Mouse (Mus musculus) MEL (cell line): ENCODE results near the gene Rdh16f2. TPM values are rescaled to one million over a fixed set of nuclear protein-coding genes. Genes with fewer than 3 reads are reported as not detected.

ENCODE experiments used
- DNase-seq: peaks from one replicate; pipeline ENCODE4 v3.0.0; 2011; ENCODE audit warnings: low read depth, low spot score
- H3K27ac ChIP-seq: 2 replicates; pipeline ENCODE4 v1.5.1; 2012; ENCODE audit warnings: low read depth, mild to moderate bottlenecking, control low read depth, low read length, moderate library complexity; ENCODE audit not compliant: control insufficient read depth
- H3K27me3 ChIP-seq, 2 experiments: fragments of 150-350 bp in 1 of 2; sonication (generic) in 1 of 2; 2 replicates each; pipeline ENCODE4 v1.6.1; 2012; ENCODE audit warnings: low read length in 2 of 2, mild to moderate bottlenecking in 2 of 2, improper control_type of control experiment in 1 of 2, moderate library complexity in 1 of 2; ENCODE audit not compliant: insufficient read depth in 2 of 2, control insufficient read depth in 1 of 2
- H3K36me3 ChIP-seq, 2 experiments: 2 replicates each; pipeline ENCODE4 v1.6.1; 2012 to 2014; ENCODE audit warnings: low read length in 2 of 2, improper control_type of control experiment in 1 of 2, inconsistent platforms in 1 of 2, mild to moderate bottlenecking in 1 of 2; ENCODE audit not compliant: insufficient read depth in 2 of 2, control insufficient read depth in 1 of 2
- H3K4me1 ChIP-seq, 2 experiments: fragments of 150-350 bp in 1 of 2; sonication (generic) in 1 of 2; 2 replicates each; pipeline ENCODE4 v1.6.1; 2012; ENCODE audit warnings: low read length in 2 of 2, improper control_type of control experiment in 1 of 2, mild to moderate bottlenecking in 1 of 2; ENCODE audit not compliant: insufficient read depth in 2 of 2, control insufficient read depth in 1 of 2
- H3K4me3 ChIP-seq, 2 experiments: fragments of 150-350 bp in 1 of 2; sonication (generic) in 1 of 2; 2 replicates each; pipeline ENCODE4 v1.5.1; 2012; ENCODE audit warnings: low read depth in 2 of 2, low read length in 2 of 2, mild to moderate bottlenecking in 2 of 2, moderate library complexity in 2 of 2, control low read depth in 1 of 2, improper control_type of control experiment in 1 of 2; ENCODE audit not compliant: control insufficient read depth in 1 of 2, insufficient read depth in 1 of 2
- H3K79me2 ChIP-seq: 2 replicates; pipeline ENCODE4 v1.6.1; 2012; ENCODE audit warnings: mild to moderate bottlenecking, low read length, moderate library complexity; ENCODE audit not compliant: control insufficient read depth, poor library complexity, insufficient read depth
- H3K9ac ChIP-seq: 2 replicates; pipeline ENCODE4 v1.6.1; 2012; ENCODE audit warnings: low read depth, mild to moderate bottlenecking, control low read depth, low read length, moderate library complexity; ENCODE audit not compliant: control insufficient read depth, poor library complexity, severe bottlenecking
- H3K9me3 ChIP-seq: fragments of 150-350 bp; sonication (generic); replicated peaks from 2 replicates; pipeline ENCODE4 v1.6.1; 2012; ENCODE audit warnings: mild to moderate bottlenecking, low read length, improper control_type of control experiment, moderate library complexity; ENCODE audit not compliant: insufficient read depth
- CHD2 ChIP-seq: IDR thresholded peaks from 2 replicates; pipeline ENCODE4 v1.6.1; 2011; ENCODE audit warnings: low read length, improper control_type of control experiment
- CTCF ChIP-seq, 3 experiments: IDR thresholded peaks in 2 of 3; conservative IDR thresholded peaks in 1 of 3; 2 replicates each; pipeline ENCODE4 v1.5.1; 2011 to 2012; ENCODE audit warnings: low read length in 3 of 3, low read depth in 2 of 3, mild to moderate bottlenecking in 2 of 3, improper control_type of control experiment in 1 of 3, inconsistent platforms in 1 of 3, mixed read lengths in 1 of 3, moderate library complexity in 1 of 3; ENCODE audit not compliant: control insufficient read depth in 1 of 3, insufficient read depth in 1 of 3, poor library complexity in 1 of 3, severe bottlenecking in 1 of 3
- E2F4 ChIP-seq: IDR thresholded peaks from 2 replicates; pipeline ENCODE4 v1.6.1; 2011; ENCODE audit warnings: low read depth, low read length, improper control_type of control experiment, borderline replicate concordance
- ELF1 ChIP-seq: IDR thresholded peaks from 2 replicates; pipeline ENCODE4 v1.6.1; 2014; ENCODE audit warnings: low read depth, mild to moderate bottlenecking, inconsistent platforms, low read length, improper control_type of control experiment, moderate library complexity
- EP300 ChIP-seq, 2 experiments: IDR thresholded peaks; 2 replicates each; pipeline ENCODE4 v1.6.1; 2011; ENCODE audit warnings: improper control_type of control experiment in 2 of 2, low read length in 2 of 2, low read depth in 1 of 2, mild to moderate bottlenecking in 1 of 2
- ETS1 ChIP-seq: IDR thresholded peaks from 2 replicates; pipeline ENCODE4 v1.6.1; 2012; ENCODE audit warnings: low read depth, mild to moderate bottlenecking, inconsistent platforms, low read length, improper control_type of control experiment, moderate library complexity
- GATA1 ChIP-seq: IDR thresholded peaks from 2 replicates; pipeline ENCODE4 v1.6.1; 2011; ENCODE audit warnings: low read depth, low read length, improper control_type of control experiment
- HCFC1 ChIP-seq: IDR thresholded peaks from 2 replicates; pipeline ENCODE4 v1.6.1; 2012; ENCODE audit warnings: low read depth, mild to moderate bottlenecking, inconsistent platforms, low read length, improper control_type of control experiment, moderate library complexity
- JUND ChIP-seq: IDR thresholded peaks from 2 replicates; pipeline ENCODE4 v1.6.1; 2011; ENCODE audit warnings: low read depth, mild to moderate bottlenecking, improper control_type of control experiment, low read length
- KAT2A ChIP-seq: conservative IDR thresholded peaks from 2 replicates; pipeline ENCODE4 v1.6.1; 2012; ENCODE audit warnings: low read depth, low read length, improper control_type of control experiment, inconsistent platforms
- MYC ChIP-seq: IDR thresholded peaks from 2 replicates; pipeline ENCODE4 v1.6.1; 2011; ENCODE audit warnings: low read depth, mild to moderate bottlenecking, low read length, improper control_type of control experiment, moderate library complexity
- NRF1 ChIP-seq: IDR thresholded peaks from 2 replicates; pipeline ENCODE4 v1.6.1; 2014; ENCODE audit warnings: low read depth, mild to moderate bottlenecking, inconsistent platforms, low read length, improper control_type of control experiment, moderate library complexity; ENCODE audit not compliant: poor library complexity, insufficient read depth, severe bottlenecking
- TBP ChIP-seq: IDR thresholded peaks from 2 replicates; pipeline ENCODE4 v1.8.0; 2011; ENCODE audit warnings: low read depth, low read length, improper control_type of control experiment
- TCF12 ChIP-seq: IDR thresholded peaks from 2 replicates; pipeline ENCODE4 v1.6.1; 2014; ENCODE audit warnings: low read depth, mild to moderate bottlenecking, inconsistent platforms, low read length, improper control_type of control experiment, moderate library complexity
- USF1 ChIP-seq: IDR thresholded peaks from 2 replicates; pipeline ENCODE4 v1.6.1; 2014; ENCODE audit warnings: low read depth, mild to moderate bottlenecking, inconsistent platforms, low read length, improper control_type of control experiment, moderate library complexity
- USF2 ChIP-seq, 2 experiments: IDR thresholded peaks; 2 replicates each; pipeline ENCODE4 v1.6.1; 2011 to 2012; ENCODE audit warnings: improper control_type of control experiment in 2 of 2, low read length in 2 of 2, borderline replicate concordance in 1 of 2, inconsistent platforms in 1 of 2, low read depth in 1 of 2, mild to moderate bottlenecking in 1 of 2; ENCODE audit not compliant: insufficient read depth in 1 of 2
- polyA plus RNA-seq, 2 experiments: library from polyadenylated mRNA; stranded (reverse) in 1 of 2; unstranded in 1 of 2; fragments of >175 nt in 1 of 2; fragments of >200 nt in 1 of 2; gene quantifications; 2 replicates each; pipeline versions ENCODE4 v1.2.1 to v1.2.4; 2012; ENCODE audit warnings: low replicate concordance in 2 of 2, low read depth in 1 of 2; ENCODE audit not compliant: insufficient read length in 2 of 2, insufficient read depth in 1 of 2, missing spikeins in 1 of 2
- total RNA-seq: library from RNA; depleted of rRNA; stranded (reverse); fragments of 300-350 nt; gene quantifications from 2 replicates; pipeline ENCODE4 v1.2.3, GENCODE M21; 2012

Rdh16f2 gene
- total and polyA plus RNA-seq, 3 experiments: 0.07 TPM; not detected in 2

DNA sequence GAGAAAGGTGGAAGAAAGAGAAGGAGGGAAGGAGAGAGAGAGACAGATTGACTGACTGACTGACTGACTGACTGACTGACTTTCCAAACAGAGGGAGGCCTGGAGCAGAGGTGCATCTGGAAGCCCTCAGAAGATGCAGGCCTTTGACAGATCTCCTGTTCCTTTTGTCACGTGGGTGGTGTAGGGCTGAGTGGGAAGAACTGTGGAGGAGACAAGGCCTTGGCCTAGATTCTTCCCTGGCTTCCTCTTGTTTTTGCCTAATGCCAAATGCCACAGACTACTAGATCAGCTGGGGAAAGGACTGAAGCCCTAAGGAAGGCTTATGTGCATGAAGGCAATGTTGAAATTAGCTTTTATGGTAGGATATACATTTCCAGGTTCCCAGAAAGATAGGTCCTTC lies 36.8 kb downstream of the Rdh16f2 start:
- Histone ChIP-seq H3K27me3 (peaks cover 9 to 10% of the 10 kb centered on the region in 2 experiments), H3K4me1 (no peaks in the 10 kb centered on the region), H3K4me3 (no peak overlapping the region), H3K79me2 (no peaks in the 10 kb centered on the region), H3K27ac (no peak overlapping the region), H3K9me3 (no peaks in the 10 kb centered on the region), H3K9ac (no peak overlapping the region), H3K36me3 (no peaks in the 10 kb centered on the region)
- DNase-seq: no peak
- TF ChIP-seq E2F4 (no peak), CTCF (IDR thresholded peaks at IDR 0.05 in 2 of 3, conservative IDR thresholded peaks at IDR 0.05 in 1 of 3; ENCODE audit: control insufficient read depth in 1 of 3, insufficient read depth in 1 of 3, low read depth in 2 of 3, low read length in 3 of 3, poor library complexity in 1 of 3, severe bottlenecking in 1 of 3) (no peak), HCFC1 (no peak), MYC (no peak), JUND (no peak), CHD2 (no peak), TBP (no peak), ETS1 (no peak), KAT2A (no peak)

DNA sequence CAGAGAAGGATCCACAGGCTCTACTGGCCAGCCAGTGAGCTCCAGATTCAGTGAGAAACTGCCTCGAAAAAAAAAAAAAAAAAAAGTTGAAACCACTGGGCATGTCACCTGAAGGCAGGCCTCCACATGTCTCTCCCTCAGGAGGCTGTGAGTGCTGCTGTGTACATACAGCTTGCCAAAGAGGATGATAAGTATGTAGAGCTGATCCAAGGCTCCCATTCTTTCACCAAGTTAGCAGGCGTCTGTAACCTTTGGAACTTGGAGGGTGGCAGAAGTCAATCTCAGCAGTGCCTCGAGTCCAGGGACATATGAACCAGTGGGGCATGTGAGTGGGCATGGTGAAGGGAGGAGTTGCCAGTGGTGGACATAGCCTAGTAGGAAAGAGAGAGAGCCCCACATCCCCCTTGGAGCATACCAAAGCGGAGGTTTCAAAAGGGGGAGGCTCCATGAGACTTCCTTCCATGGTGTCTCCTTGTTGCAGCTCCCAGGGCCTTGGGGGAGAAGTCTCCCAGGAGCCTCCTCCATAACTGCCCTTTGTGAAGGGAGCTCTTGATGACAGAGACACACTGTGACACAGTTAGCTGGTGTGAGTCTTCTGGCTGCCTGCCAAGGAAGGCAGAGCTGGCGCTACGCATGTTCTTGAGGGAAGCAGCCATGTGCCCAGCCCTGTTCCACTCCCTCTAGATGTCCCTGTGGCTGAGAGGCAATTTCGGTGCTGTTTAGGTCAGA lies 38.6 kb downstream of the Rdh16f2 start:
- Histone ChIP-seq H3K9ac (no peak overlapping the region), H3K36me3 (no peaks in the 10 kb centered on the region), H3K4me1 (no peaks in the 10 kb centered on the region), H3K79me2 (no peaks in the 10 kb centered on the region), H3K27ac (no peak overlapping the region), H3K4me3 (no peak overlapping the region), H3K9me3 (no peaks in the 10 kb centered on the region), H3K27me3 (peaks cover 5% of the 10 kb centered on the region in 2 experiments; a peak in 3 of 4 replicates)
- DNase-seq: peak; percentile 21
- TF ChIP-seq NRF1: no peak
- TF ChIP-seq TCF12: no peak
- TF ChIP-seq CHD2: no peak
- no peak for TF ChIP-seq TBP
- no peak for TF ChIP-seq EP300 (IDR thresholded peaks at IDR 0.05; ENCODE audit: low read depth in 1 of 2, low read length in 2 of 2)
- TF ChIP-seq GATA1: no peak
- TF ChIP-seq CTCF (IDR thresholded peaks at IDR 0.05 in 2 of 3, conservative IDR thresholded peaks at IDR 0.05 in 1 of 3; ENCODE audit: control insufficient read depth in 1 of 3, insufficient read depth in 1 of 3, low read depth in 2 of 3, low read length in 3 of 3, poor library complexity in 1 of 3, severe bottlenecking in 1 of 3): no peak
- no peak for TF ChIP-seq USF1
- no peak for TF ChIP-seq ELF1
- TF ChIP-seq USF2 (IDR thresholded peaks at IDR 0.05; ENCODE audit: borderline replicate concordance in 1 of 2, insufficient read depth in 1 of 2, low read depth in 1 of 2, low read length in 2 of 2): no peak
